Mouse (Mus musculus): ENCODE measurements around the gene Pias1. TPM values are rescaled to one million over a fixed set of nuclear protein-coding genes. Genes with fewer than 3 reads are reported as not detected.
A peak's percentile ranks its signal among the peaks of the same experiment; 100 is the strongest.

The Pias1 gene
- polyA plus RNA-seq, 1 experiment from 2014 or later = 27.0 TPM

- Histone ChIP-seq H3K27ac (ENCODE audit: low read length) (no peak overlapping the region), H3K27me3 (ENCODE audit: control insufficient read depth, insufficient read depth, low read depth, low read length) (no peaks in the 10 kb centered on the region), H3K36me3 (ENCODE audit: control insufficient read depth, insufficient read depth) (peaks cover 2% of the 10 kb centered on the region; the same call in 1 of the 2 replicates), H3K4me2 (ENCODE audit: low read depth, low read length) (no peak overlapping the region), H3K4me1 (ENCODE audit: control insufficient read depth, low read depth, low read length) (peaks cover 3% of the 10 kb centered on the region), H3K4me3 (ENCODE audit: low read depth, low read length) (no peak overlapping the region), H3K9ac (ENCODE audit: low read depth, low read length) (no peak overlapping the region), H3K9me3 (replicated peaks; ENCODE audit: control insufficient read depth, low read length) (no peaks in the 10 kb centered on the region)
- WGBS (ENCODE audit: insufficient replicate concordance) = 39% methylated on average over 4 of the region's 4 CpGs
- ATAC-seq (ENCODE audit: low read depth) = no peak
These were observed 133.2 kb downstream of the Pias1 start for GRCm38 (mm10) chr9:62854483-62854882.

GRCm38 (mm10) chr9:62851571-62851970, 136.2 kb downstream of the Pias1 start:
- 73% methylated on average over 2 of the region's 2 CpGs for WGBS (ENCODE audit: insufficient replicate concordance)
- H3K36me3 ChIP-seq (ENCODE audit: control insufficient read depth, insufficient read depth) = peaks cover 2% of the 10 kb centered on the region; the same call in 1 of the 2 replicates
- no peak overlapping the region for H3K27ac ChIP-seq (ENCODE audit: low read length)
- H3K9ac ChIP-seq (ENCODE audit: low read depth, low read length) = no peak overlapping the region
- H3K27me3 ChIP-seq (ENCODE audit: control insufficient read depth, insufficient read depth, low read depth, low read length) = no peaks in the 10 kb centered on the region
- no peak overlapping the region for H3K4me3 ChIP-seq (ENCODE audit: low read depth, low read length)
- ATAC-seq (ENCODE audit: low read depth) = no peak
- H3K9me3 ChIP-seq (replicated peaks; ENCODE audit: control insufficient read depth, low read length) = no peaks in the 10 kb centered on the region
- no peak overlapping the region for H3K4me2 ChIP-seq (ENCODE audit: low read depth, low read length)
- peaks cover 4% of the 10 kb centered on the region for H3K4me1 ChIP-seq (ENCODE audit: control insufficient read depth, low read depth, low read length)

- Histone ChIP-seq H3K27me3 (ENCODE audit: control insufficient read depth, insufficient read depth, low read depth, low read length) (no peaks in the 10 kb centered on the region), H3K4me2 (ENCODE audit: low read depth, low read length) (no peak overlapping the region), H3K4me1 (ENCODE audit: control insufficient read depth, low read depth, low read length) (peaks cover 4% of the 10 kb centered on the region), H3K27ac (ENCODE audit: low read length) (no peak overlapping the region), H3K9ac (ENCODE audit: low read depth, low read length) (no peak overlapping the region), H3K4me3 (ENCODE audit: low read depth, low read length) (no peak overlapping the region), H3K36me3 (ENCODE audit: control insufficient read depth, insufficient read depth) (peaks cover 2% of the 10 kb centered on the region; the same call in 1 of the 2 replicates), H3K9me3 (replicated peaks; ENCODE audit: control insufficient read depth, low read length) (no peaks in the 10 kb centered on the region)
- no peak for ATAC-seq (ENCODE audit: low read depth)
- 78% methylated on average over 3 of the region's 3 CpGs for WGBS (ENCODE audit: insufficient replicate concordance)
These were observed 139.1 kb downstream of the Pias1 start for GRCm38 (mm10) chr9:62848641-62849040.

- H3K4me2 ChIP-seq (ENCODE audit: low read depth, low read length) = no peak overlapping the region
- peaks cover 4% of the 10 kb centered on the region for H3K4me1 ChIP-seq (ENCODE audit: control insufficient read depth, low read depth, low read length)
- H3K4me3 ChIP-seq (ENCODE audit: low read depth, low read length) = no peak overlapping the region
- H3K27me3 ChIP-seq (ENCODE audit: control insufficient read depth, insufficient read depth, low read depth, low read length) = no peaks in the 10 kb centered on the region
- H3K27ac ChIP-seq (ENCODE audit: low read length) = 0 out of 2 replicates have a peak overlapping the region, but pooled peaks have one; percentile 15
- H3K36me3 ChIP-seq (ENCODE audit: control insufficient read depth, insufficient read depth) = peaks cover 2% of the 10 kb centered on the region; the same call in 1 of the 2 replicates
- peak; percentile 75 for ATAC-seq (ENCODE audit: low read depth)
- WGBS (ENCODE audit: insufficient replicate concordance) = 0% methylated on average over 3 of the region's 3 CpGs
- no peak overlapping the region for H3K9ac ChIP-seq (ENCODE audit: low read depth, low read length)
- no peaks in the 10 kb centered on the region for H3K9me3 ChIP-seq (replicated peaks; ENCODE audit: control insufficient read depth, low read length)
These were observed 140.0 kb downstream of the Pias1 start for GRCm38 (mm10) chr9:62847694-62848093.

- H3K9ac ChIP-seq (ENCODE audit: low read depth, low read length) = no peak overlapping the region
- no peak overlapping the region for H3K27ac ChIP-seq (ENCODE audit: low read length)
- no peak overlapping the region for H3K4me2 ChIP-seq (ENCODE audit: low read depth, low read length)
- WGBS (ENCODE audit: insufficient replicate concordance) = 75% methylated on average over 5 of the region's 5 CpGs
- no peak overlapping the region for H3K4me3 ChIP-seq (ENCODE audit: low read depth, low read length)
- no peaks in the 10 kb centered on the region for H3K9me3 ChIP-seq (replicated peaks; ENCODE audit: control insufficient read depth, low read length)
- no peak for ATAC-seq (ENCODE audit: low read depth)
- peaks cover 11% of the 10 kb centered on the region for H3K4me1 ChIP-seq (ENCODE audit: control insufficient read depth, low read depth, low read length)
- no peaks in the 10 kb centered on the region for H3K27me3 ChIP-seq (ENCODE audit: control insufficient read depth, insufficient read depth, low read depth, low read length)
- H3K36me3 ChIP-seq (ENCODE audit: control insufficient read depth, insufficient read depth) = no peaks in the 10 kb centered on the region; the same call in 1 of the 2 replicates
These were observed 143.3 kb downstream of the Pias1 start for GRCm38 (mm10) chr9:62844461-62844860.

GRCm38 (mm10) chr9:62843356-62844024, 144.2 kb downstream of the Pias1 start:
- Histone ChIP-seq H3K27ac (ENCODE audit: low read length) (no peak overlapping the region), H3K9me3 (replicated peaks; ENCODE audit: control insufficient read depth, low read length) (no peaks in the 10 kb centered on the region), H3K27me3 (ENCODE audit: control insufficient read depth, insufficient read depth, low read depth, low read length) (no peaks in the 10 kb centered on the region), H3K9ac (ENCODE audit: low read depth, low read length) (no peak overlapping the region), H3K4me3 (ENCODE audit: low read depth, low read length) (no peak overlapping the region), H3K36me3 (ENCODE audit: control insufficient read depth, insufficient read depth) (no peaks in the 10 kb centered on the region; the same call in 1 of the 2 replicates), H3K4me1 (ENCODE audit: control insufficient read depth, low read depth, low read length) (peaks cover 17% of the 10 kb centered on the region), H3K4me2 (ENCODE audit: low read depth, low read length) (no peak overlapping the region)
- 76% methylated on average over 10 of the region's 10 CpGs for WGBS (ENCODE audit: insufficient replicate concordance)
- no peak for ATAC-seq (ENCODE audit: low read depth)

GRCm38 (mm10) chr9:62839172-62839770, 148.5 kb downstream of the Pias1 start:
- Histone ChIP-seq H3K4me2 (ENCODE audit: low read depth, low read length) (peak overlapping the region; percentile 97), H3K36me3 (ENCODE audit: control insufficient read depth, insufficient read depth) (no peaks in the 10 kb centered on the region), H3K4me1 (ENCODE audit: control insufficient read depth, low read depth, low read length) (peaks cover 23% of the 10 kb centered on the region), H3K27ac (ENCODE audit: low read length) (peak overlapping the region; percentile 90), H3K9ac (ENCODE audit: low read depth, low read length) (peak overlapping the region; percentile 96), H3K27me3 (ENCODE audit: control insufficient read depth, insufficient read depth, low read depth, low read length) (no peaks in the 10 kb centered on the region), H3K9me3 (replicated peaks; ENCODE audit: control insufficient read depth, low read length) (no peaks in the 10 kb centered on the region), H3K4me3 (ENCODE audit: low read depth, low read length) (peak overlapping the region; percentile 87)
- 6% methylated on average over 14 of the region's 14 CpGs for WGBS (ENCODE audit: insufficient replicate concordance)
- 0 out of 2 replicates have a peak, but pooled peaks have one; percentile 3 for ATAC-seq (ENCODE audit: low read depth)

- H3K9ac ChIP-seq (ENCODE audit: low read depth, low read length) = peak within 1 kb of the TSS; percentile 96
- peak within 1 kb of the TSS; percentile 87 for H3K4me3 ChIP-seq (ENCODE audit: low read depth, low read length)
- peaks cover 23% of the 10 kb centered on the region for H3K4me1 ChIP-seq (ENCODE audit: control insufficient read depth, low read depth, low read length)
- under 1% methylated on average over 46 of the region's 48 CpGs for WGBS (ENCODE audit: insufficient replicate concordance)
- peak; percentile 94 for ATAC-seq (ENCODE audit: low read depth)
- H3K27me3 ChIP-seq (ENCODE audit: control insufficient read depth, insufficient read depth, low read depth, low read length) = no peaks in the 10 kb centered on the region
- H3K36me3 ChIP-seq (ENCODE audit: control insufficient read depth, insufficient read depth) = no peaks in the 10 kb centered on the region
- H3K9me3 ChIP-seq (replicated peaks; ENCODE audit: control insufficient read depth, low read length) = no peaks in the 10 kb centered on the region
- peak within 1 kb of the TSS; percentile 90 for H3K27ac ChIP-seq (ENCODE audit: low read length)
- H3K4me2 ChIP-seq (ENCODE audit: low read depth, low read length) = peak within 1 kb of the TSS; percentile 97
These were observed 149.1 kb downstream of the Pias1 start, which contains the start of gene Cln6 for GRCm38 (mm10) chr9:62838506-62839171. Cln6 (plus strand) TSS chr9:62838785.

GRCm38 (mm10) chr9:62838146-62838505, 149.6 kb downstream of the Pias1 start:
- H3K36me3 ChIP-seq (ENCODE audit: control insufficient read depth, insufficient read depth) = no peaks in the 10 kb centered on the region
- no peaks in the 10 kb centered on the region for H3K9me3 ChIP-seq (replicated peaks; ENCODE audit: control insufficient read depth, low read length)
- peak overlapping the region; percentile 97 for H3K4me2 ChIP-seq (ENCODE audit: low read depth, low read length)
- ATAC-seq (ENCODE audit: low read depth) = no peak
- peaks cover 23% of the 10 kb centered on the region for H3K4me1 ChIP-seq (ENCODE audit: control insufficient read depth, low read depth, low read length)
- H3K9ac ChIP-seq (ENCODE audit: low read depth, low read length) = peak overlapping the region; percentile 96
- H3K4me3 ChIP-seq (ENCODE audit: low read depth, low read length) = peak overlapping the region; percentile 87
- 6% methylated on average over 8 of the region's 8 CpGs for WGBS (ENCODE audit: insufficient replicate concordance)
- no peaks in the 10 kb centered on the region for H3K27me3 ChIP-seq (ENCODE audit: control insufficient read depth, insufficient read depth, low read depth, low read length)
- H3K27ac ChIP-seq (ENCODE audit: low read length) = peak overlapping the region; percentile 90
